Mouse (Mus musculus) embryonic facial prominence, embryonic 11.5 days (tissue): ENCODE measurements at regions not wholly inside any gene's neighbourhood (a gene's known extent, or its start where the extent isn't known, plus 50 kb on each side); places are given as distances from the start of the nearest gene placed in this dataset.

Experiments used
- ATAC-seq: fragments of 200-750 bp; cut with Nextera tagmentation; replicated peaks from 2 replicates; pipeline ENCODE4 v1.8.0; 2017; ENCODE audit warnings: low read depth; ENCODE audit not compliant: insufficient number of reproducible peaks, low FRiP score, low TSS enrichment
- DNase-seq: peaks from one replicate; pipeline ENCODE4 v3.0.0-alpha.2; 2015; ENCODE audit warnings: low spot score
- H3K27ac ChIP-seq: fragments of 300-500 bp; sonication (generic); replicated peaks from 2 replicates; pipeline ENCODE4 v1.5.1; 2014; ENCODE audit warnings: mild to moderate bottlenecking, low read depth, low read length, control low read depth
- H3K27me3 ChIP-seq: fragments of 300-500 bp; sonication (generic); 2 replicates; pipeline ENCODE4 v1.6.1; 2014; ENCODE audit warnings: mild to moderate bottlenecking, low read length, moderate library complexity, mixed read lengths; ENCODE audit not compliant: control insufficient read depth, insufficient read depth
- H3K36me3 ChIP-seq: fragments of 300-500 bp; sonication (generic); replicated peaks from 2 replicates; pipeline ENCODE4 v1.6.1; 2014; ENCODE audit warnings: low read depth, mild to moderate bottlenecking, low read length, moderate library complexity, mixed read lengths; ENCODE audit not compliant: control insufficient read depth, insufficient read depth
- H3K4me1 ChIP-seq: fragments of 300-500 bp; sonication (generic); 2 replicates; pipeline ENCODE4 v1.6.1; 2014; ENCODE audit warnings: low read length, mixed read lengths; ENCODE audit not compliant: control insufficient read depth, insufficient read depth
- H3K4me2 ChIP-seq: fragments of 300-500 bp; sonication (generic); 2 replicates; pipeline ENCODE4 v1.6.1; 2014; ENCODE audit warnings: low read depth, mild to moderate bottlenecking, control low read depth, low read length, moderate library complexity
- H3K4me3 ChIP-seq: fragments of 300-500 bp; sonication (generic); 2 replicates; pipeline ENCODE4 v1.5.1; 2014; ENCODE audit warnings: low read depth, low read length, control low read depth
- H3K9ac ChIP-seq: fragments of 300-500 bp; sonication (generic); replicated peaks from 2 replicates; pipeline ENCODE4 v1.6.1; 2014; ENCODE audit warnings: mild to moderate bottlenecking, control low read depth, low read length
- H3K9me3 ChIP-seq: fragments of 300-500 bp; sonication (generic); replicated peaks from 2 replicates; pipeline ENCODE4 v1.6.1; 2016; ENCODE audit warnings: mild to moderate bottlenecking, low read length, inconsistent platforms, mixed read lengths; ENCODE audit not compliant: control insufficient read depth
- WGBS: fragments of 180-500 bp; shearing (Covaris S2); extraction: QIAGEN DNeasy Blood & Tissue Kit; methylation state at CpG from one replicate; pipeline ENCODE4 v1.1.7; 2014; 5-methylcytosine and 5-hydroxymethylcytosine counted together

- ATAC-seq (0 out of 2 replicates have a peak, but pooled peaks have one; percentile 56), DNase-seq (no peak)
- Histone ChIP-seq H3K27me3 (no peaks in the 10 kb centered on the region), H3K36me3 (no peaks in the 10 kb centered on the region), H3K9ac (no peak overlapping the region), H3K4me3 (no peak overlapping the region), H3K4me1 (no peaks in the 10 kb centered on the region), H3K27ac (no peak overlapping the region), H3K4me2 (no peak overlapping the region), H3K9me3 (no peaks in the 10 kb centered on the region)
- WGBS: 37% methylated on average over 6 of the region's 6 CpGs
These were observed 68.7 kb upstream of the Dlx6 start for GRCm38 (mm10) chr6:6794320-6795018.

DNA sequence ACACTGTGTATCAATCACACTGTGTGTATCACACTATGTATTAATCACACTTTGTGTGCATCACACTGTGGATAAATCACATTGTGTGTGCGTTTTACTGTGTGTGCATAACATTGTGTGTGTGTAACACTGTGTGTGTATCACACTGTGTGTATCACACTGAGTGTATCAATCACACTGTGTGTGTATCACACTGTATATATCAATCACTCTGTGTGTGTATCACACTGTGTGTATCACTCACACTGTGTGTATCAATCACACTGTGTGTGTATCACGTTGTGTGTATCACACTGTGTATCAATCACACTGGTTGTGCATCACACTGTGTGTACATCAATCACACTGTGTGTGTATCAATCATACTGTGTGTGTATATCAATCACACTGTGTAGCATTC lies 62.8 kb upstream of the Dlx6 start:
- WGBS: 93% methylated on average over 2 of the region's 2 CpGs
- no peak overlapping the region for H3K4me3 ChIP-seq
- H3K4me2 ChIP-seq: no peak overlapping the region
- DNase-seq (no peak), ATAC-seq (peak; percentile 73; the same call in 1 of the 2 replicates)
- no peaks in the 10 kb centered on the region for H3K9me3 ChIP-seq
- H3K36me3 ChIP-seq: no peaks in the 10 kb centered on the region
- H3K4me1 ChIP-seq: no peaks in the 10 kb centered on the region
- H3K27me3 ChIP-seq: no peaks in the 10 kb centered on the region
- H3K27ac ChIP-seq: no peak overlapping the region
- H3K9ac ChIP-seq: no peak overlapping the region

- no peaks in the 10 kb centered on the region for H3K9me3 ChIP-seq
- no peaks in the 10 kb centered on the region for H3K27me3 ChIP-seq
- no peak overlapping the region for H3K4me2 ChIP-seq
- no peak overlapping the region for H3K27ac ChIP-seq
- H3K9ac ChIP-seq: no peak overlapping the region
- H3K36me3 ChIP-seq: no peaks in the 10 kb centered on the region
- DNase-seq (no peak), ATAC-seq (no peak)
- WGBS: 81% methylated on average over 15 of the region's 15 CpGs
- no peak overlapping the region for H3K4me3 ChIP-seq
- no peaks in the 10 kb centered on the region for H3K4me1 ChIP-seq
These were observed 61.4 kb upstream of the Dlx6 start for GRCm38 (mm10) chr6:6801563-6802259.
